Mouse (Mus musculus) liver, postnatal 0 days (tissue): Measurements from ENCODE around the gene S100pbp.

Source experiments
- CTCF ChIP-seq: sonication (generic); IDR thresholded peaks from 2 replicates; pipeline ENCODE4 v1.5.1; 2016; ENCODE audit warnings: antibody characterized with exemption, low read depth
- EP300 ChIP-seq: IDR thresholded peaks from 2 replicates; pipeline ENCODE4 v1.6.1; 2016; ENCODE audit warnings: antibody characterized with exemption, low read depth, mild to moderate bottlenecking

DNA sequence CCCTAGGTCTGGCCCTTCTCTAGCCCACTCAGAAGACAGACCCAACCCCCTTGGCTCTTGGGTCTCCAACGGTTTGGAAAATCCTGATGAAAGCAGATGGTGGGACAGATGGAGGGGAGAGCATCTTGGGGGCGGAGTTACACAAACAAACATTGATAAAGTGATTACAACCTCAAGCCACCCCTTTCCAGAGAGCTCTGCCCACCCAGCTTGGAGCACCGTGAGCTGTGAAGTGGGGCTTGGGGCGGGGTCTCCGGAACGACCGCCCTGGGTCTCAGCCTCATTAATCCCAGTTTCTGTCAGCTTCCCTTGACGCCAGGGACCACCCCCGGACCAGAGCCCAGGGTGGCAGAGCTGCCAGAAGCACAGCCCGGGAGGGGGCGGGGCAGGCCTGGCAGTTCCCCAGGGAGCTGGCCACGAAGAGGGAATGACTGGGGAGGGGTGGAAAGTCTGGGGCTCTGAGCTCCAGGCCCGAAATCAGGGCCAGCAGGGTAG lies 64.8 kb downstream of the S100pbp start:
- TF ChIP-seq CTCF, result no peak
- TF ChIP-seq EP300, result no peak
